Mouse (Mus musculus) neural tube, embryonic 14.5 days (tissue): ENCODE measurements at regions not wholly inside any gene's neighbourhood (a gene's known extent, or its start where the extent isn't known, plus 50 kb on each side); places are given as distances from the start of the nearest gene placed in this dataset.

ENCODE experiments used
- ATAC-seq: fragments of 200-750 bp; cut with Nextera tagmentation; 2 replicates; pipeline ENCODE4 v1.8.0; 2017; ENCODE audit warnings: low read depth, mild to moderate bottlenecking, moderate TSS enrichment, moderate library complexity
- H3K27ac ChIP-seq: fragments of 300-500 bp; sonication (generic); 2 replicates; pipeline ENCODE4 v1.5.1; 2014; ENCODE audit warnings: low read depth, mild to moderate bottlenecking, control low read depth, low read length, moderate library complexity, mixed read lengths
- H3K27me3 ChIP-seq: fragments of 300-500 bp; sonication (generic); 2 replicates; pipeline ENCODE4 v1.6.1; 2014; ENCODE audit warnings: low read length; ENCODE audit not compliant: control insufficient read depth, insufficient read depth
- H3K36me3 ChIP-seq: fragments of 300-500 bp; sonication (generic); 2 replicates; pipeline ENCODE4 v1.6.1; 2014; ENCODE audit warnings: low read length, mixed read lengths; ENCODE audit not compliant: control insufficient read depth, insufficient read depth
- H3K4me1 ChIP-seq: fragments of 300-500 bp; sonication (generic); 2 replicates; pipeline ENCODE4 v1.6.1; 2014; ENCODE audit warnings: low read length; ENCODE audit not compliant: control insufficient read depth, insufficient read depth
- H3K4me2 ChIP-seq: fragments of 300-500 bp; sonication (generic); 2 replicates; pipeline ENCODE4 v1.6.1; 2014; ENCODE audit warnings: mild to moderate bottlenecking, low read depth, low read length, control low read depth
- H3K4me3 ChIP-seq: fragments of 300-500 bp; sonication (generic); 2 replicates; pipeline ENCODE4 v1.5.1; 2014; ENCODE audit warnings: low read depth, low read length, control low read depth, mixed read lengths
- H3K9ac ChIP-seq: fragments of 300-500 bp; sonication (generic); replicated peaks from 2 replicates; pipeline ENCODE4 v1.6.1; 2014; ENCODE audit warnings: low read depth, mild to moderate bottlenecking, control low read depth, low read length, mixed read lengths
- H3K9me3 ChIP-seq: fragments of 300-500 bp; sonication (generic); 2 replicates; pipeline ENCODE4 v1.6.1; 2016; ENCODE audit warnings: low read length; ENCODE audit not compliant: control insufficient read depth
- WGBS: fragments of 180-500 bp; shearing (Covaris S2); extraction: QIAGEN DNeasy Blood & Tissue Kit; methylation state at CpG from one replicate; pipeline ENCODE4 v1.1.7; 2014; 5-methylcytosine and 5-hydroxymethylcytosine counted together

DNA sequence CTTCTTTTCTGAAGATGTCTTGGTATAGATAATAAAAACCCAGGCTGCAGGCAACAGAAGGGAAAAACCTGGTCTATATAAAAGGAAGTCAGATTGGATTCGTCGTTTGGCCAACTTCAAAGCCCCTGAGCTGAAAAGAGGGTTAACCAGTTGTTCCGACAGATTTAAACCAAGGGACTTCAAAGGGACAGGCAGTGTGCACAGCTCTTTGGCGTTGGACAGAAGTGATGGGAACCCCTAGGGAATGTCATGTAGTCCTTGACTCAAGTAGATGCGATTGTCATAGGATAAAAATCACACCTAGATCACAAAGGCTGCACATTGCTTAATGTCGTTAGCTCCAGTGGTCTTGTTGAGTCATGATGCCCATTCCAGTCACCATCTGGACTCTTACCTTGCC lies 865.8 kb upstream of the Car8 start:
- Histone ChIP-seq H3K9ac (no peak overlapping the region), H3K9me3 (no peaks in the 10 kb centered on the region), H3K27me3 (no peaks in the 10 kb centered on the region), H3K27ac (no peak overlapping the region), H3K36me3 (no peaks in the 10 kb centered on the region), H3K4me3 (no peak overlapping the region), H3K4me1 (no peaks in the 10 kb centered on the region), H3K4me2 (no peak overlapping the region)
- 42% methylated on average over 6 of the region's 6 CpGs for WGBS
- no peak for ATAC-seq

DNA sequence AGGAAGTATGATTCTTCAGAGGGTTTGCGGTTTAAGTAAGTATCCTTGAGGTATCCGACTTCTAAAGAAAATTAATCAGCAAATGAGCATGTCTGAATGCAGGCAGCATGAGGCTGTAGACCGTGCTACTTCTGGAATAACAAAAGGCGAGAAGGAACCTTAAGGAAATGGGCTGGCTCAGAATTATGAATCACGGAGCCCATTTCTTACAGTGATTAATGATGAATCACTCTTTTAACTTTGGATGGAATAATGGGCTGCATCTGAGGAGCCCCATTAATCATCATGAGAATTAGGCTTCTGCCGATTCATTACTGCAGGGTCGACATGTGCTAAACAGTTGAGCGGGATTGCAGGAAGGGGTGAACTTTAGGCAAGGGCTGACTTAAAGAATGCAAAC lies 865.1 kb upstream of the Car8 start:
- no peaks in the 10 kb centered on the region for H3K4me1 ChIP-seq
- H3K27ac ChIP-seq, result no peak overlapping the region
- H3K9me3 ChIP-seq, result no peaks in the 10 kb centered on the region
- H3K27me3 ChIP-seq, result no peaks in the 10 kb centered on the region
- H3K36me3 ChIP-seq, result no peaks in the 10 kb centered on the region
- ATAC-seq, result no peak
- H3K9ac ChIP-seq, result no peak overlapping the region
- no peak overlapping the region for H3K4me2 ChIP-seq
- H3K4me3 ChIP-seq, result no peak overlapping the region
- WGBS, result 42% methylated on average over 8 of the region's 8 CpGs

DNA sequence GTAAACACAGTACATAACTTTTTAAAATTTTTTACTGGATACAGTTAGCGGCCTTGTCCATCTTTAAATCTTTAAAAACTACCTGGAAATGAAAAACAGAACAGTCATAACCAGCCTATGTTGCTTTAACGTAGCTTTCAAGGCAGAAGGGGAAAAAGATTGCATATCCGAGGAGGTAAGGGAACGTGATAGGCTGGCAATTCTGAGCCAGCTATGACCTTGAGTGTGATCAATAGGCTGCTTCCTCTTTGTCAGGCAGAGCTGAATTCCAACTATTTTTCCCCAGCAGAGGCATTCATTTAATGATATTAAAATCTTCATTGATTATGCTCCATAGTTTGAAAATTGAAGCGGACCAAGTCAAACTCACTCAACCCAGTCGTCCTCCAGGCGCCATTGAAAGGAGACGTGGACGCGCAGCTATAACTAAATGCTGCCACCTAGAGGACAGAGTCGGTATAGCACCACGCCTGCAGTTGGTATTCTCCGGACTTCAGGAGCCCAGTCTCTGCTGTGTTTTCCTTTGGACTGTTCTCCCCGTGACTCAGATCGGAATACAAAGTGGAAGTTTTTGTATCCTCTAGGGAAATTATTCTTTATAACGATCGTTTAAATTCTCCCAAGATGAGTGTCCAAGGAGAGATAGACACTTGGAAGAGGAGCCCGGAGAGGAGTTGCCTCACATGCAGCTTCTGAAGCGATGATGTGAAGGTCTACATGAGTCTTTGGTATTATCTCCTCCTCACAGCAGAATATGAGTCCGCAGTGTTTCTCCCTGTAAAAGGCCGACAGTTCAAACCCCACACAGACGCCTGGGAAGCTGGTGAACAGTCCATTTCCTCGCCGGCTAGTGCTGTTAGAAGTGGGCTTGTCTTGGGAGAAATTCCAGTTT lies 858.2 kb upstream of the Car8 start:
- WGBS, result 28% methylated on average over 24 of the region's 24 CpGs

DNA sequence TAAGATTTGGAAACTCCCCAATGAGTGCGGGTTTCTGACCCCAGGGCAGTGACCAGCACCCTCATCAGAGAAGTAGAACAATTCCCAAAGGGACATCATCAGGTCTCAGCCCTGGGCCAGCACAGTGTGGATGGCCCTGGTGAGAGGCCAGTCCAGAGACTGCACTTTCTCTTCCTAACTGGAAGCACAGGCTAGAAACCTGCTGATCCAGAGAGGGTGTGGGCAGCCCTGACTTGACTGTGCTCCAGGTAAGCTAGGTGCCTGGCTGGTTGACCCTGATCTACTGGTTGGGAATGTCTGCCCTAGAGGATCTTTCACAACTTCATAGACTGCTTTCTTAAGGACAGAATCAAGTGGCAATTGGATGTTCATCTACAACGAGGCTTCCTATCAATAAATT lies 857.4 kb upstream of the Car8 start:
- Histone ChIP-seq H3K4me2 (no peak overlapping the region), H3K27ac (no peak overlapping the region), H3K4me1 (peaks cover 11% of the 10 kb centered on the region), H3K36me3 (no peaks in the 10 kb centered on the region), H3K9ac (no peak overlapping the region), H3K9me3 (no peaks in the 10 kb centered on the region), H3K4me3 (no peak overlapping the region), H3K27me3 (no peaks in the 10 kb centered on the region)
- no peak for ATAC-seq
- WGBS, result 65% methylated on average over 2 of the region's 2 CpGs

More for the DNA sequence above, 858.2 kb upstream of the Car8 start:
- Histone ChIP-seq H3K4me1 (peaks cover 11% of the 10 kb centered on the region), H3K4me2 (peak overlapping the region; percentile 26; the same call in 1 of the 2 replicates), H3K9me3 (no peaks in the 10 kb centered on the region), H3K27ac (no peak overlapping the region), H3K4me3 (no peak overlapping the region), H3K36me3 (no peaks in the 10 kb centered on the region), H3K27me3 (no peaks in the 10 kb centered on the region), H3K9ac (no peak overlapping the region)
- ATAC-seq, result peak; percentile 64; the same call in 1 of the 2 replicates

DNA sequence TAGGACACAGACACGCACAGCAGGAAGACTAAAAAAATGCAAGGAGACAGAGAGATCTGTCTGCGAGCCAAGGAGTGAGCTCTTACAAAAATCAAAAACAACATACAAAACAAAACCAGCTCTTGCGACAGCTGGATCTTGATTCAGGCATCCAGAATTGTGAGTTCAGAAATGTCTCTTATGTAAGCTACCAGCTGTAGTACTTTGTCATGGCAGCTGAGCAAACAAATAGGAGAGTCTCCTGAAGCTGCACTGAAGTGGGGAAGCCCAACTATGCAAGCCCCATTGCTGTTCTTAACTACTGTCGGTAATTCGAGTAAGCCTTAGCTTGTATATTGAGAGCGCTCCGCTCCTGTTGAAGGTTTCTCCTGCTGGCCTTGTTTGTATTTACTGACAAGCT lies 856.8 kb upstream of the Car8 start:
- Histone ChIP-seq H3K4me1 (peaks cover 11% of the 10 kb centered on the region), H3K4me2 (no peak overlapping the region), H3K9me3 (no peaks in the 10 kb centered on the region), H3K27ac (no peak overlapping the region), H3K4me3 (no peak overlapping the region), H3K9ac (no peak overlapping the region), H3K27me3 (no peaks in the 10 kb centered on the region), H3K36me3 (no peaks in the 10 kb centered on the region)
- ATAC-seq, result no peak
- WGBS, result 52% methylated on average over 7 of the region's 7 CpGs

DNA sequence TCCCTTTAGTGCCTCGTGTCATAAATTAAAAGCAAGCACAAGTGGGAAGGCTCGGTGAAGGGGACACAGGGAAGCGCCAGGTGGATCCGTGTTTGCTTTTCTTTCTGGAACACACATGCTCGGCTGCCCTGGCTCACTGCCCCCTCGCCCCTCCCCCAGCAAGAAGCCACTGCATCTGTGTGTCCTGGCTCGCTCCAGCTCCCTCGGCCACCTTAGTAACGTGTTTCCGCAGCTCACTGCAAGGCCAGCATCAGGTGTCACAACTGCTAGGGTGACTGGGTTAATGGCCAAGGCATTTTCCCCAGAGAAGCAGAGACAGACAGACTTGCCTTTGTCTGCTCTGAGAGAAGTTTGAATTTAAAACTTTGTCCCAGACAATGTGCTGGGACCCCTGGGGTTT lies 855.7 kb upstream of the Car8 start:
- 5% methylated on average over 10 of the region's 10 CpGs for WGBS
- no peaks in the 10 kb centered on the region for H3K27me3 ChIP-seq
- no peaks in the 10 kb centered on the region for H3K9me3 ChIP-seq
- no peak overlapping the region for H3K4me2 ChIP-seq
- H3K36me3 ChIP-seq, result no peaks in the 10 kb centered on the region
- H3K27ac ChIP-seq, result no peak overlapping the region
- H3K4me1 ChIP-seq, result peaks cover 11% of the 10 kb centered on the region
- ATAC-seq, result peak; percentile 55; the same call in 1 of the 2 replicates
- H3K9ac ChIP-seq, result no peak overlapping the region
- no peak overlapping the region for H3K4me3 ChIP-seq

DNA sequence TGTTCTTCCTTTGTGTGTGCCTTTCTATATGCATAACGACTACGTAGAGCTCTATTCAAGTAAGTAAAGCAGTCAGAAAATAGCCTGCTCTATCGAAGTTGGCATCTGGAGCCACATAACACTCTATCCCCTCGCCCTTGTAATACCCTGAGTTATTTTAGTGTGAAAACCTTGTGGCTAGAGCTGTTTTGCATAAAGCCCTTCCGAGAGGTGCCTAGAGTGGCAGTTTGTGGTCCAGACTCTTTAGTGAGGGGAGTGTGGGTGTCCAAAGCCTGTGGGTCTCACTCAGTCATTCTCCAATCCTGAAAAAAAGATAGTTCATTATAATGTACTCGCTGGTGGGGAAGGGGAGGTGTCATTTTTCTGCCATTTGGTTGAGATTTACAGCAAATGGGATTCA lies 855.2 kb upstream of the Car8 start:
- no peak overlapping the region for H3K27ac ChIP-seq
- ATAC-seq, result peak; percentile 9; the same call in 1 of the 2 replicates

DNA sequence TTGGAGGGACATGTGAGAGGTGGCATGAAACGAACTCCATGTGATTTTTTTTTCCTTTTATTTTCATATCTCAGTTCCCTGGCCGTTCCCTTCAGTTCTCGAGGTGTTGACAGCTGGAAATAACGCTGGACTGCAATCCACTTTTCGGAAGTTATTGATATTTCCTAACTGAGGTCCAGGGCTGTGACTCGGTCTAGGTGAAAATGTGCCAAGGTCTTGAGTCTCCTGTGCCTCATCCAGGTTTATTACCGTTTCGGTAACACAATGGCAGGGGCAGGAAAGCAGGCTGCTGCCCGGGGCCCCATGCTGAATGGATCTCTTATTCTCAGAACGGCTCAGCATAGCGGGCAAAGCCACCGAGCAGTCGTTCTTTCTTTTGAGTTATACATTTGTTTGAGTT lies 844.7 kb upstream of the Car8 start:
- no peak for ATAC-seq
- H3K9me3 ChIP-seq, result no peaks in the 10 kb centered on the region
- no peaks in the 10 kb centered on the region for H3K36me3 ChIP-seq
- no peak overlapping the region for H3K4me2 ChIP-seq
- H3K4me1 ChIP-seq, result peaks cover 4% of the 10 kb centered on the region; the same call in 1 of the 2 replicates
- no peak overlapping the region for H3K9ac ChIP-seq
- H3K27me3 ChIP-seq, result no peaks in the 10 kb centered on the region
- WGBS, result 55% methylated on average over 13 of the region's 13 CpGs
- H3K4me3 ChIP-seq, result no peak overlapping the region
- no peak overlapping the region for H3K27ac ChIP-seq

More for the DNA sequence above, 855.2 kb upstream of the Car8 start:
- WGBS, result 27% methylated on average over 6 of the region's 6 CpGs
- Histone ChIP-seq H3K4me3 (no peak overlapping the region), H3K9ac (no peak overlapping the region), H3K36me3 (no peaks in the 10 kb centered on the region), H3K4me2 (no peak overlapping the region), H3K27me3 (no peaks in the 10 kb centered on the region), H3K4me1 (peaks cover 11% of the 10 kb centered on the region), H3K9me3 (no peaks in the 10 kb centered on the region)

DNA sequence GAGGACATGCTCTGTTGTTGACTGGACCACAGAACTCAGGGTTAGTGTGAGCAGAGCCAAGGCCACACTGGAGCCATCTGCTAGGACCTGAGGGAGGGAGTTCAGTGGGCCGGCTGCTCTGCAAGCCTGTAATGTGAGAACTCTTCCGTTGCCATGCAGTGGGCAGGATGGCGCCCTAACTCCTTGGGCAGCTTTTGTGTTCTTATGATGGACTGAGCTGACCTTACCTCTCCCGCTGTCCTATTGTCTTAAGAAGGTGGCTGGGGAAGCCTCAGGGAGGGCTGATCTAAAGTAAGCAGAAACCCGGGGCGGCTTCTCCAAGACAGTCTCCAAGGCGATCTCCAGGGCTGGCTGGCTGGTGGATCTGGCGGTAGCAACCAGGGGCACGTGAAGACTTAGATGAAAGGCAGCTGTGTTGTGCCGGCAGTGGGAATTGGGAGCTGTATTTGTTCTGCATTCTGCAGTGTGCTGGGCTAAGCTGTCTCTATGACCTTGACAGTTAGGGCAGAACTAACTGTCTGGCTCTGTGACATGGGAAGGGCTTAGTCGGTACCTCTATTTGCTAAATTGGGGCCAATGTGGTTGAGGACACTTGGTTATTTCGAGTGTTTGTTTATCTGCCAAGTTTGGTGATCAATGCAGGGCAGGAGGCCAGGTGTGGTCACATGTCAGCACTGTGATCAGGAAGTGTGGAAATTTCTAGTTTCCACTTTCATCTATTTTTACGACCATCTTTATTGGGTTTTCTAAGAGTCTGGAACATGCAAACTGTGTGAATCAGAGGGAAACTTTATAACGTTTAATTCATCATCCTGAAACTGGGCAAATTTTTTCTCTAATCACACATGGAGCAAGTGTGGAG lies 843.1 kb upstream of the Car8 start:
- H3K27me3 ChIP-seq, result no peaks in the 10 kb centered on the region
- no peaks in the 10 kb centered on the region for H3K36me3 ChIP-seq
- peak; percentile 72 for ATAC-seq
- no peak overlapping the region for H3K27ac ChIP-seq
- no peaks in the 10 kb centered on the region for H3K9me3 ChIP-seq
- H3K9ac ChIP-seq, result no peak overlapping the region
- H3K4me3 ChIP-seq, result no peak overlapping the region
- H3K4me1 ChIP-seq, result peaks cover 4% of the 10 kb centered on the region; the same call in 1 of the 2 replicates
- whole genome bisulfite sequencing, result 39% methylated on average over 14 of the region's 14 CpGs
- H3K4me2 ChIP-seq, result no peak overlapping the region
